Mouse (Mus musculus) embryonic stem cell, embryonic (primary cell): ENCODE measurements around the gene Pgc.

Source experiments
- CTCF ChIA-PET, 4 experiments: fragments of 300-600 bp in 2 of 4; fragments of 350-600 bp in 2 of 4; sonication (Branson Sonifier 250); formaldehyde crosslinking; loops; one replicate each; lab custom pipeline; 2022; ENCODE audit warnings: inconsistent platforms in 2 of 4; lab: Charles Lee
- POLR2A ChIA-PET, 4 experiments: fragments of 300-600 bp in 2 of 4; fragments of 350-600 bp in 2 of 4; sonication (Branson Sonifier 250); formaldehyde crosslinking; loops; one replicate each; lab custom pipeline; 2022; ENCODE audit warnings: antibody characterized with exemption in 4 of 4, inconsistent platforms in 1 of 4; lab: Charles Lee

Gene Pgc

GRCm38 (mm10) chr17:47726566-47726965 lies at the start of gene Pgc:
Gene Pgc, plus strand, starts transcription at chr17:47726842.
- ChIA-PET POLR2A (interaction anchor here (0.6 to 3.8 kb wide), 14 partner anchors 9 to 315 kb away, joined by 3 to 24 read pairs (median 6); no protein-coding TSS in a partner anchor), CTCF (interaction anchor here in 3 of 4 experiments (0.6 to 1.3 kb wide), 8 partner anchors 12 to 577 kb away, joined by 3 to 5 read pairs (median 3); partner anchors contain the start of gene Taf8 (in 1 of the 3))

- ChIA-PET CTCF (interaction anchor here in 2 of 4 experiments (0.8 to 0.9 kb wide), 3 partner anchors 10 to 32 kb away, joined by 3 to 4 read pairs (median 3); partner anchors contain the start of genes Frs3 (in 1 of the 2) and Tomm6 (in 1 of the 2)), POLR2A (interaction anchor here in 2 of 4 experiments (0.5 to 2.3 kb wide), 7 partner anchors 8 to 167 kb away, joined by 3 to 5 read pairs (median 3); partner anchors contain the start of genes Gm21981 (in 1 of the 2), Prickle4 (in 1 of the 2) and Tomm6 (in 1 of the 2))
These were observed 48.4 kb upstream of the Pgc start for GRCm38 (mm10) chr17:47678238-47678637.

GRCm38 (mm10) chr17:47678702-47679101 lies 47.9 kb upstream of the Pgc start:
- CTCF ChIA-PET, result interaction anchor here in 2 of 4 experiments (0.5 to 1.2 kb wide), 5 partner anchors 8 to 63 kb away, joined by 3 to 4 read pairs (median 3); partner anchors contain the start of genes Frs3 (in 1 of the 2) and Tomm6 (in 1 of the 2)

GRCm38 (mm10) chr17:47682836-47683235 lies 43.8 kb upstream of the Pgc start:
- POLR2A ChIA-PET, result interaction anchor here (0.6 to 7.0 kb wide), 24 partner anchors 10 to 181 kb away, joined by 3 to 66 read pairs (median 4); partner anchors contain the start of genes Gm21981 (in 2 of the 4), Prickle4 (in 2 of the 4) and Taf8 (in 1 of the 4)
- CTCF ChIA-PET, result interaction anchor here in 3 of 4 experiments (1.1 to 1.6 kb wide), 5 partner anchors 10 to 58 kb away, joined by 3 read pairs; partner anchors contain the start of genes Gm21981 (in 1 of the 3) and Prickle4 (in 1 of the 3)

More at GRCm38 (mm10) chr17:47678702-47679101, 47.9 kb upstream of the Pgc start:
- POLR2A ChIA-PET, result interaction anchor here in 2 of 4 experiments (0.5 to 2.3 kb wide), 7 partner anchors 8 to 198 kb away, joined by 3 to 6 read pairs (median 4); partner anchors contain the start of genes Gm21981 (in 1 of the 2), Prickle4 (in 1 of the 2) and Tomm6 (in 1 of the 2)

- CTCF ChIA-PET, result interaction anchor here (0.6 to 1.5 kb wide), 6 partner anchors 9 to 355 kb away, joined by 3 to 4 read pairs (median 3); no protein-coding TSS in a partner anchor
These were observed 39.0 kb upstream of the Pgc start for GRCm38 (mm10) chr17:47687409-47688343.

GRCm38 (mm10) chr17:47688344-47688607 lies 38.4 kb upstream of the Pgc start, which contains the start of gene Tomm6:
Gene Tomm6, minus strand, starts transcription at chr17:47688386.
- POLR2A ChIA-PET, result interaction anchor here (0.6 to 4.0 kb wide), 19 partner anchors 8 to 177 kb away, joined by 3 to 18 read pairs (median 4); partner anchors contain the start of gene Tfeb (in 1 of the 4)
- CTCF ChIA-PET, result interaction anchor here in 3 of 4 experiments (0.7 to 1.5 kb wide), 4 partner anchors 10 to 356 kb away, joined by 3 to 4 read pairs (median 4); no protein-coding TSS in a partner anchor

More at GRCm38 (mm10) chr17:47687409-47688343, 39.0 kb upstream of the Pgc start:
- POLR2A ChIA-PET, result interaction anchor here (0.6 to 7.0 kb wide), 21 partner anchors 9 to 202 kb away, joined by 3 to 66 read pairs (median 4); partner anchors contain the start of gene Tfeb (in 1 of the 4)

GRCm38 (mm10) chr17:47688608-47689575 lies 37.8 kb upstream of the Pgc start, which contains the start of gene Frs3:
Gene Frs3, plus strand, starts transcription at chr17:47689030.
- POLR2A ChIA-PET, result interaction anchor here (0.6 to 4.0 kb wide), 32 partner anchors 9 to 176 kb away, joined by 3 to 18 read pairs (median 4); partner anchors contain the start of genes Tfeb (in 2 of the 4) and Usp49 (in 1 of the 4)
- CTCF ChIA-PET, result interaction anchor here (0.5 to 1.6 kb wide), 12 partner anchors 10 to 207 kb away, joined by 3 to 5 read pairs (median 3); no protein-coding TSS in a partner anchor

GRCm38 (mm10) chr17:47689894-47690293 lies 36.7 kb upstream of the Pgc start:
- CTCF ChIA-PET, result interaction anchor here in 3 of 4 experiments (0.7 to 1.6 kb wide), 8 partner anchors 10 to 178 kb away, joined by 3 to 5 read pairs (median 4); no protein-coding TSS in a partner anchor
- POLR2A ChIA-PET, result interaction anchor here in 3 of 4 experiments (0.8 to 4.0 kb wide), 24 partner anchors 8 to 313 kb away, joined by 3 to 18 read pairs (median 4); partner anchors contain the start of genes Tfeb (in 2 of the 3) and Usp49 (in 1 of the 3)

- CTCF ChIA-PET, result interaction anchor here in 2 of 4 experiments (0.8 to 1.4 kb wide), 3 partner anchors 15 to 47 kb away, joined by 3 read pairs; no protein-coding TSS in a partner anchor
- POLR2A ChIA-PET, result interaction anchor here in 3 of 4 experiments (0.9 to 4.0 kb wide), 11 partner anchors 10 to 96 kb away, joined by 3 to 18 read pairs (median 4); no protein-coding TSS in a partner anchor
These were observed 35.0 kb upstream of the Pgc start for GRCm38 (mm10) chr17:47691650-47692049.

- ChIA-PET CTCF (interaction anchor here (0.6 to 2.1 kb wide), 26 partner anchors 10 to 1541 kb away, joined by 3 to 9 read pairs (median 4); partner anchors contain the start of genes Mad2l1bp (in 1 of the 4) and Taf8 (in 1 of the 4)), POLR2A (interaction anchor here in 3 of 4 experiments (0.5 to 3.5 kb wide), 32 partner anchors 8 to 315 kb away, joined by 3 to 17 read pairs (median 5); no protein-coding TSS in a partner anchor)
These were observed 32.8 kb upstream of the Pgc start for GRCm38 (mm10) chr17:47693671-47694441.

GRCm38 (mm10) chr17:47694442-47694502 lies 32.4 kb upstream of the Pgc start, which contains the start of gene Gm21981:
Gene Gm21981, minus strand, starts transcription at chr17:47694455.
- ChIA-PET POLR2A (interaction anchor here in 3 of 4 experiments (0.5 to 2.9 kb wide), 29 partner anchors 8 to 315 kb away, joined by 3 to 10 read pairs (median 4); no protein-coding TSS in a partner anchor), CTCF (interaction anchor here (0.6 to 2.1 kb wide), 25 partner anchors 10 to 1541 kb away, joined by 3 to 9 read pairs (median 4); partner anchors contain the start of genes Mad2l1bp (in 1 of the 4) and Taf8 (in 1 of the 4))

GRCm38 (mm10) chr17:47694503-47695336 lies 31.9 kb upstream of the Pgc start, which contains the start of gene Prickle4:
Gene Prickle4, minus strand, starts transcription at chr17:47694736.
- ChIA-PET POLR2A (interaction anchor here (0.5 to 2.9 kb wide), 45 partner anchors 9 to 396 kb away, joined by 3 to 10 read pairs (median 4); no protein-coding TSS in a partner anchor), CTCF (interaction anchor here (0.6 to 2.1 kb wide), 41 partner anchors 9 to 1541 kb away, joined by 3 to 9 read pairs (median 3); partner anchors contain the start of genes Mad2l1bp (in 1 of the 4) and Taf8 (in 1 of the 4))

GRCm38 (mm10) chr17:47695337-47695710 lies 31.3 kb upstream of the Pgc start:
- POLR2A ChIA-PET, result interaction anchor here (0.6 to 2.9 kb wide), 30 partner anchors 9 to 395 kb away, joined by 3 to 10 read pairs (median 4); no protein-coding TSS in a partner anchor
- CTCF ChIA-PET, result interaction anchor here (0.6 to 2.1 kb wide), 21 partner anchors 9 to 220 kb away, joined by 3 to 9 read pairs (median 4); no protein-coding TSS in a partner anchor

- POLR2A ChIA-PET, result interaction anchor here in 3 of 4 experiments (1.1 to 3.0 kb wide), 7 partner anchors 9 to 53 kb away, joined by 3 to 12 read pairs (median 10); partner anchors contain the start of genes Tomm6 (in 2 of the 3) and Frs3 (in 1 of the 3)
- CTCF ChIA-PET, result no interaction called here
These were observed 28.5 kb upstream of the Pgc start for GRCm38 (mm10) chr17:47698156-47698555.
